In genomic region chr11:119044551-119045337, GRCm38 (mm10) we compare ENCODE assay signal across 8 mouse cellular contexts. TPM values are rescaled to one million over a fixed set of nuclear protein-coding genes. Genes with fewer than 3 reads are reported as not detected.
A peak's percentile ranks its signal among the peaks of the same experiment; 100 is the strongest.
DNase-seq lines count a peak whose midpoint lies in the region; ATAC-seq lines count a peak whose summit lies in the region.

No protein-coding gene starts in this region.

- H3K4me2 ChIP-seq in hindbrain, embryonic 12.5 days (replicated peaks): peak overlapping the region; percentile 32
- H3K4me2 ChIP-seq in limb, embryonic 13.5 days (replicated peaks): peak overlapping the region; percentile 91

- no peaks in the 10 kb centered on the region for H3K36me3 ChIP-seq in hindbrain, embryonic 12.5 days
- no peaks in the 10 kb centered on the region for H3K36me3 ChIP-seq in limb, embryonic 13.5 days

- peak overlapping the region; percentile 17 for H3K4me3 ChIP-seq in hindbrain, embryonic 12.5 days
- H3K4me3 ChIP-seq in limb, embryonic 13.5 days: peak overlapping the region; percentile 20

- H3K9me3 ChIP-seq in hindbrain, embryonic 12.5 days (replicated peaks): no peaks in the 10 kb centered on the region
- no peaks in the 10 kb centered on the region for H3K9me3 ChIP-seq in limb, embryonic 13.5 days

- peaks cover 60% of the 10 kb centered on the region for H3K4me1 ChIP-seq in hindbrain, embryonic 12.5 days
- H3K4me1 ChIP-seq in limb, embryonic 13.5 days: peaks cover 77% of the 10 kb centered on the region

- ATAC-seq in hindbrain, embryonic 12.5 days (ENCODE audit: low FRiP score): no peak
- ATAC-seq in limb, embryonic 13.5 days (ENCODE audit: low FRiP score, low read depth): no peak

- no peak overlapping the region for H3K27ac ChIP-seq in hindbrain, embryonic 12.5 days
- H3K27ac ChIP-seq in limb, embryonic 13.5 days: no peak overlapping the region; the same call in 1 of the 2 replicates

- 1% methylated on average over 41 of the region's 41 CpGs for WGBS in hindbrain, embryonic 12.5 days
- 2% methylated on average over 41 of the region's 41 CpGs for WGBS in limb, embryonic 13.5 days

- no peak overlapping the region; the same call in 1 of the 2 replicates for H3K9ac ChIP-seq in hindbrain, embryonic 12.5 days
- H3K9ac ChIP-seq in limb, embryonic 13.5 days: peak overlapping the region; percentile 61

- DNase-seq in cerebellum, adult 11-12 months: peak; percentile 30
- no peak for DNase-seq in cerebellum, postnatal 36 days
- peak; percentile 58 for DNase-seq in embryo, embryonic 10 days (ENCODE audit: low spot score)
- peak; percentile 60 for DNase-seq in retina, embryonic 14.5 days (ENCODE audit: low spot score)
- no peak for DNase-seq in urinary bladder, postnatal 4 days (ENCODE audit: low spot score in 2 of 2)
- no peak for DNase-seq in right cerebral cortex, postnatal 36 days (ENCODE audit: low spot score in 2 of 2)

- peaks cover 84% of the 10 kb centered on the region for H3K27me3 ChIP-seq in hindbrain, embryonic 12.5 days
- H3K27me3 ChIP-seq in limb, embryonic 13.5 days: peaks cover 72% of the 10 kb centered on the region

RNA-seq across cellular contexts. Expression of gene Cbx8, which starts 4.0 kb away (rescaled TPM):
- polyA plus RNA-seq in hindbrain, embryonic 12.5 days (2016; fragmentation: Nextera tagmentation; extraction: Ambion mirVana): 9.9 and 11.6 TPM in 2 replicates
- polyA plus RNA-seq in limb, embryonic 13.5 days (2015; fragmentation: Nextera tagmentation; extraction: Ambion mirVana): 9.4 and 10.6 TPM in 2 replicates

RNA-seq across cellular contexts. Expression of gene Cbx2, which starts 22.0 kb away (rescaled TPM):
- polyA plus RNA-seq in hindbrain, embryonic 12.5 days (2016; fragmentation: Nextera tagmentation; extraction: Ambion mirVana): 60.5 and 62.5 TPM in 2 replicates
- 62.8 and 66.7 TPM in 2 replicates for polyA plus RNA-seq in limb, embryonic 13.5 days (2015; fragmentation: Nextera tagmentation; extraction: Ambion mirVana)

RNA-seq across cellular contexts. Expression of gene Cbx4, which starts 41.3 kb away (rescaled TPM):
- polyA plus RNA-seq in hindbrain, embryonic 12.5 days (2016; fragmentation: Nextera tagmentation; extraction: Ambion mirVana): 13.2 and 15.0 TPM in 2 replicates
- 10.7 and 11.3 TPM in 2 replicates for polyA plus RNA-seq in limb, embryonic 13.5 days (2015; fragmentation: Nextera tagmentation; extraction: Ambion mirVana)

RNA-seq across cellular contexts. Expression of gene Enpp7, which starts 56.8 kb away (rescaled TPM):
- polyA plus RNA-seq in hindbrain, embryonic 12.5 days (2016; fragmentation: Nextera tagmentation; extraction: Ambion mirVana): not detected in 2 replicates
- polyA plus RNA-seq in limb, embryonic 13.5 days (2015; fragmentation: Nextera tagmentation; extraction: Ambion mirVana): not detected in 2 replicates

Comparison
In these comparisons a context has a peak if more than half of its experiments do, and no peak if none do; other contexts are left out.
1. DNase-seq: peak in cerebellum, adult 11-12 months (single experiment), embryo, embryonic 10 days (single experiment) and retina, embryonic 14.5 days (single experiment); none in cerebellum, postnatal 36 days (0 of 2), urinary bladder, postnatal 4 days (0 of 2) and right cerebral cortex, postnatal 36 days (0 of 2).